Mouse (Mus musculus) adipocyte (in vitro differentiated cells): ENCODE results near the gene Mtor.

ENCODE experiments used
- DNase-seq: peaks from one replicate; pipeline ENCODE4 v3.0.0-alpha.2; 2016; ENCODE audit warnings: low spot score

Mtor gene

GRCm38 (mm10) chr4:148442598-148442997 lies 5.8 kb upstream of the Mtor start:
- no peak for DNase-seq

- DNase-seq, result peak; percentile 74
These were observed 4.0 kb upstream of the Mtor start, which contains the start of gene Ubiad1 for GRCm38 (mm10) chr4:148444250-148444967. Gene Ubiad1 (minus strand): TSS chr4:148444771.

- peak; percentile 24 for DNase-seq
These were observed 438 bp downstream of the Mtor start for GRCm38 (mm10) chr4:148448853-148449245.

GRCm38 (mm10) chr4:148453707-148454106 lies 5.3 kb downstream of the Mtor start:
- DNase-seq, result no peak

- DNase-seq, result peak; percentile 54
These were observed 7.1 kb downstream of the Mtor start for GRCm38 (mm10) chr4:148455477-148456025.

GRCm38 (mm10) chr4:148460656-148461284 lies 12.4 kb downstream of the Mtor start:
- no peak for DNase-seq

GRCm38 (mm10) chr4:148461772-148462171 lies 13.4 kb downstream of the Mtor start:
- no peak for DNase-seq

- no peak for DNase-seq
These were observed 14.3 kb downstream of the Mtor start for GRCm38 (mm10) chr4:148462717-148463116.

- DNase-seq, result peak; percentile 42
These were observed 15.0 kb downstream of the Mtor start for GRCm38 (mm10) chr4:148463208-148463960.

- no peak for DNase-seq
These were observed 15.9 kb downstream of the Mtor start for GRCm38 (mm10) chr4:148464301-148464700.

- no peak for DNase-seq
These were observed 16.5 kb downstream of the Mtor start for GRCm38 (mm10) chr4:148464869-148465268.

GRCm38 (mm10) chr4:148466511-148467079 lies 18.2 kb downstream of the Mtor start:
- peak; percentile 40 for DNase-seq

GRCm38 (mm10) chr4:148468396-148468795 lies 20.0 kb downstream of the Mtor start:
- DNase-seq, result no peak

- DNase-seq, result no peak
These were observed 21.3 kb downstream of the Mtor start for GRCm38 (mm10) chr4:148469487-148470252.

- no peak for DNase-seq
These were observed 23.0 kb downstream of the Mtor start for GRCm38 (mm10) chr4:148471363-148471806.

- DNase-seq, result peak; percentile 28
These were observed 24.2 kb downstream of the Mtor start for GRCm38 (mm10) chr4:148472436-148473174.

GRCm38 (mm10) chr4:148473496-148473895 lies 25.1 kb downstream of the Mtor start:
- no peak for DNase-seq

- no peak for DNase-seq
These were observed 31.8 kb downstream of the Mtor start for GRCm38 (mm10) chr4:148480245-148480644.

GRCm38 (mm10) chr4:148481557-148482168 lies 33.3 kb downstream of the Mtor start:
- DNase-seq, result no peak

- DNase-seq, result no peak
These were observed 36.1 kb downstream of the Mtor start for GRCm38 (mm10) chr4:148484511-148484910.
